Mouse (Mus musculus): ENCODE data around the gene Zdhhc19. TPM values are rescaled to one million over a fixed set of nuclear protein-coding genes. Genes with fewer than 3 reads are reported as not detected.

Zdhhc19 gene
- polyA plus RNA-seq (2012; rRNA removed), result not detected in 2 replicates

- no peak for DNase-seq (ENCODE audit: low spot score)
These were observed at the start of gene Zdhhc19 for GRCm38 (mm10) chr16:32495965-32496364. Zdhhc19 (plus strand) TSS chr16:32496265.

- DNase-seq (ENCODE audit: low spot score), result no peak
These were observed 49.4 kb upstream of the Zdhhc19 start for GRCm38 (mm10) chr16:32446563-32447138.

DNA sequence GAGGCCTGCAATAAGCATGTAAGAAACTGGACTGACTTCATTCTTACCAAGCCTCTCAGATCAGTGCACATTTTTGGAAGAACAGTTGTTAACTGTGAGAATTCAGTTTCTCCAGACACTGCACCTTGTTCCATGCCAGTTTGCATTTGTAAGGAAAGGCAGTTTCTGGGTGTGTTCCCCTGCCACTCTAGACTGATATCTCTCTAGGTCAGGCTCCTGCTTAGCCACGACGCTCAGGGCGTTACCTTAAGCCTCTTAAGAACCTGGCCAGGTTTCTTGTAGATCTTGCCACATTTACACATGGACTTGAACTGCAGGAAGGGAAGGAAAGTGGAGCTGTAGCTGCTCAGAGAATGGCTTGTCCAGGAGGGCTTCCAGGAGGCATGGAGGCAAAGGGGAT lies 46.4 kb upstream of the Zdhhc19 start:
- no peak for DNase-seq (ENCODE audit: low spot score)

GRCm38 (mm10) chr16:32450133-32450532 lies 45.9 kb upstream of the Zdhhc19 start:
- no peak for DNase-seq (ENCODE audit: low spot score)

- DNase-seq (ENCODE audit: low spot score), result no peak
These were observed 43.0 kb upstream of the Zdhhc19 start for GRCm38 (mm10) chr16:32453102-32453501.

- no peak for DNase-seq (ENCODE audit: low spot score)
These were observed 41.4 kb upstream of the Zdhhc19 start for GRCm38 (mm10) chr16:32454646-32455045.

DNA sequence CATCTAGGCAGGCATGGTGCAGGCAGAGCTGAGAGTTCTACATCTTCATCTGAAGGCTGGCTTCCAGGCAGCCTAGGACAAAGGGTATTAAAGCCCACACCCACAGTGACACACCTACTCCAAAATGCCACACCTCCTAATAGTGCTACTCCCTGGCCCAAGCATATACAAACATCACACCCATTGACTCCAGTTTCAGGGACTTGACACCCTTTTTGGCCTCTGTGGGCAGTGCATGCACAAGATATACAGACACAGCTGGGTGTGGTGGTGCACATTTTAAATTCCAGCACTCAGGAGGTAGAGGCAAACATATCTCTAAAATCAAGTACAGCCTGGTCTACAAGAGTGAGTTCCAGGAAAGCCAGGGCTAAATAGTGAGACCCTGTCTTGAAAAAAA lies 40.0 kb upstream of the Zdhhc19 start:
- DNase-seq (ENCODE audit: low spot score), result no peak

GRCm38 (mm10) chr16:32456761-32457160 lies 39.3 kb upstream of the Zdhhc19 start:
- no peak for DNase-seq (ENCODE audit: low spot score)

GRCm38 (mm10) chr16:32457589-32458386 lies 38.3 kb upstream of the Zdhhc19 start:
- DNase-seq (ENCODE audit: low spot score), result no peak

- DNase-seq (ENCODE audit: low spot score), result no peak
These were observed 35.5 kb upstream of the Zdhhc19 start for GRCm38 (mm10) chr16:32460518-32460917.

DNA sequence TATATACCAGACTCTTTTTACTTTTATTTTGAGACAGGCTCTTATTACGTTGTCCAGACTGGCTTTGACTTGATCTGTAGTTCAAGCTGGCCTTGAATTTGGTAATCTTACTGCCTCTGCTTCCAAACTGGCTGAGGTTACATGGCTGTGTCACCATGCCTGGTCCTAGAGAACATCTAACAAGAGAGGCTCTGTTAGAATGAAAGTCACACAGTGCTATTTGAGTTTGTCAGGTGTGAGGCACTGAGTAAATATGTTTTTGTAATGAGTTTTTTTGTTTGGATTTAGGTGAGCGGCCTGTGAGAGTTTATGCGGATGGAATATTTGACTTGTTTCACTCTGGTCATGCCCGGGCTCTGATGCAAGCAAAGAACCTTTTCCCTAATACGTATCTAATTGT lies 34.4 kb upstream of the Zdhhc19 start:
- no peak for DNase-seq (ENCODE audit: low spot score)

DNA sequence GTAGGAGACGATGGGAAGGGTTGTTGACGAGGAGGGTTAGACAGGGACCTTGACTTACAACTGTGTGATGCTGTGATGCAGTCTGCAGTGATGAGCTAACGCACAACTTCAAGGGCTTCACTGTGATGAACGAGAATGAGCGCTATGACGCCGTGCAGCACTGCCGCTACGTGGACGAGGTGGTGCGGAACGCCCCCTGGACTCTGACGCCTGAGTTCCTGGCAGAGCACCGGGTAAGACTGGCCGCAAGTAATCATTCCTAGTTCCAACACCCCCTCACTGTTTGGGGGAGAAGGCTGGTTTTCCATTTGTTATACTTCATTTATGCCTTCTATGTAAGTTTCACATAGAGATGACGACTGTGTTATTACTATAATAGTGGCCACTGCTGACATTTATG lies 33.1 kb upstream of the Zdhhc19 start:
- no peak for DNase-seq (ENCODE audit: low spot score)

- DNase-seq (ENCODE audit: low spot score), result no peak
These were observed 32.6 kb upstream of the Zdhhc19 start for GRCm38 (mm10) chr16:32463426-32463825.

GRCm38 (mm10) chr16:32464908-32465307 lies 31.2 kb upstream of the Zdhhc19 start:
- DNase-seq (ENCODE audit: low spot score), result no peak

- DNase-seq (ENCODE audit: low spot score), result no peak
These were observed 27.6 kb upstream of the Zdhhc19 start for GRCm38 (mm10) chr16:32468488-32468887.

DNA sequence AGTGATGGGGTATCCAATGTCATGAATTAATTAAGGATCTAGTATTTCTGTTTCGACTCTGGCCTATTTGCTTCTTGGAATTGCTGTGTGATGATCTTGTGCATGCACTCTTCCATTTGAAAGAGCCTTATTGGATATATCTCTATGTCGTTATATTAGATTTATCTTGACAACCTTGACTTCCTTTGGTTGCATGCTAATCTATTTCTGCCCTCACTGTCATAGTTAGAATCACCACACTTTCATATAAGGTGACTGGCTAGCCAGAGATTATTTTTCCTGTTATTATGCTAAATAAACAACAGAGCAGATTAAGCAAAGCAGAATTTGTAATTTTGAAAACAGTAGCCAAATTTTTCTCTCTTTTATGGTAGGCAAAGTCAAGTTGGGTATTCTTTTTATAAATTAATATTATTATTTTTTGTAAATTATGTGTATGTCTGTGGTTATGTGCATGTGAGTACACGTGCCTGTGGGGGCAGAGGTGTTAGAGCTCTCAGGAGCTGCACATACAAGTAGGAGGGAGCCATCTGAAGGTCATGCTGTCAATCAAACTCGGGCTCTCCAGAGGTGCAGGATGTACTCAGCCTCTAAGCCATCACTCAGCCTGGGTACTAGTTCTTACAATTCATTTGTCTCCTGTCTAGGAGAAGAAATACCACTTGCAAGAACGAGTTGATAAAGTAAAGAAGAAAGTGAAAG lies 26.5 kb upstream of the Zdhhc19 start:
- no peak for DNase-seq (ENCODE audit: low spot score)

DNA sequence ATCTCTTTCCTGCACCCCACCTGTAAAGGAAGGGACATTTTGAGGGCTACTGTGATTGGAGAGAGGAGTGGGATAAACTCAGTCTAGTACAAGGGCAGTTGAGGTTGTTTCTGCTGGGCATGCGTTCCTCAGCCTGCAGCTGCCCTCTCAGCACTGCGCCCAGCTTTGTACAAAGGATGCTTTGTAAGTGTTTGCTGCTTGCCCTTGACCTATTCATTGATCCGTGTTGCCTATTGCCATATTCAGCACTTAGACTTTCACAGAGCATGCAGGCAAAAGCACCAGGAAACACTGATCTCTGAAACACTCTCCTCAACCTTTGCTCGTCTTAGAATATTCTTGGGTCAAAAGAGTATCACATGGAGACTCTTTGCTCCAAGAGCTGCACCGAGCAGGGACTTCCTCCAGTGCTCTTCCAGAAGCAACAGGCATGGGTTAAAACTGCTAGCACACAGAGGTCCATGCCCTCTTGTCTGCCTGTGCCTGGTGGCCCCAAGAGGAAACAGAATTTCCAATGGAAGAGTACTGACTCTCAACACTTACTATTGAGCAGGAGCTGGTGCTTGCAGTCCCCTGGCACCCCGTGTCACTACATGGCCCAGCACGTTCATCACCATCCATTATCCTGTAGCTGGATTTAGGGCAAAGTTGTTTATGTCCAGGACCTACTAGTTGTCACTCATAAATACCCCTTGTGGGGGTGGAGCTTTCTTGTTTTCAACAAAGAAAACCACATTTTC lies 23.6 kb upstream of the Zdhhc19 start:
- no peak for DNase-seq (ENCODE audit: low spot score)

- no peak for DNase-seq (ENCODE audit: low spot score)
These were observed 18.8 kb upstream of the Zdhhc19 start for GRCm38 (mm10) chr16:32477315-32477714.

DNA sequence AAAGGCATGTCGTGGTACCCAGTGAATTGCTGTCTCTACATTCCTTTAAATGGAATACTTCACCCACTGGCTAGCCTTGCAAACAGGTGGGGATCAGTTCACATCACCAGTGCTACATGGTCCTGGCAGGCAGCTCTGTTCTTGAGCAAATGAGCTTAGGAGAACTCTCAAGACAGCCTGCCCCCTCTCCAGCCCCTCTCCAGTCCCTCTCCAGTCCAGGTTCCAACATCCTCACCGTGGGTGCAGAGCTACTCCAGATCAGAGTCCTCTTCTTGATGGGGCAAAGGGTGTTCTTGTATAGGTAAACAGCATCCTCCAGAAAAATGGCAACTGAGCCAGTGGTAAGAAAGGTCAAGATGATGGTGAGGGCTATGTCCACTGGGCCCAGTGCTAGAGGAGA lies 16.6 kb upstream of the Zdhhc19 start:
- DNase-seq (ENCODE audit: low spot score), result no peak

DNA sequence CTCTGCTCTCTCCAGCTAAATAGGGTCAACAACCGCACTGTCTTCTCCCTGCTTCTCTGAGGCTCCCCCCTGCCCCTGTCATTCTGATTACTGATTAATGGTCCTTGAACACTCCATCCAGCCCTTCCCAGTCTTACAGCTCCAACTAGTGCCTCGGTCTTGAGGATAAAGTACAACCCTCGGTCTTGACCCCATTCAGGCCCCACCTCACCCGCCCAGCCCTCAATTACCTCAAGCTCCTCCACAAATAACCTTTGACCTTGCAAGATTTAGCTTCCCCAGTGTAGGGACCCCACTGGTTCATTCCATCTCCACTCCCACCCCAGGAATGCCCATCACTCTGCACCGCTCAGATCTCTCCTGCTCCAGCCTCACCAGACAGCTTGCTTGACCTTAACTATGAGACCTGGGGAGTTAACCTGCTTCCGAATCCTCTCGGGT lies 11.6 kb upstream of the Zdhhc19 start:
- no peak for DNase-seq (ENCODE audit: low spot score)

GRCm38 (mm10) chr16:32485209-32485608 lies 10.9 kb upstream of the Zdhhc19 start:
- DNase-seq (ENCODE audit: low spot score), result no peak

- no peak for DNase-seq (ENCODE audit: low spot score)
These were observed 10.0 kb upstream of the Zdhhc19 start for GRCm38 (mm10) chr16:32486046-32486445.
